ENCODE assay signal across 25 mouse cellular contexts in genomic region chr1:43193423-43193822, GRCm38 (mm10). TPM values are rescaled to one million over a fixed set of nuclear protein-coding genes. Genes with fewer than 3 reads are reported as not detected.
DNase-seq lines count a peak whose midpoint lies in the region; ATAC-seq lines count a peak whose summit lies in the region.
"Had no signal": no experiment of that assay in that cellular context is flagged by ENCODE, and none has a peak within 500 bp of the region (broad histone marks: within the 10 kb centered on the region; RNA-seq: fewer than 3 reads in every experiment).

No protein-coding gene starts in this region.

- no peaks in the 10 kb centered on the region for H3K9me3 ChIP-seq in heart, embryonic 12.5 days (replicated peaks)
- no peaks in the 10 kb centered on the region for H3K9me3 ChIP-seq in heart, embryonic 15.5 days (replicated peaks)
- no peaks in the 10 kb centered on the region for H3K9me3 ChIP-seq in intestine, embryonic 14.5 days (ENCODE audit: control insufficient read depth, low read length)
- no peaks in the 10 kb centered on the region for H3K9me3 ChIP-seq in intestine, embryonic 15.5 days
- H3K9me3 ChIP-seq: embryonic facial prominence, embryonic 12.5 days; embryonic facial prominence, embryonic 15.5 days; hindbrain, embryonic 10.5 days; hindbrain, embryonic 13.5 days had no signal

- intact Hi-C loops in heart, postnatal 36 days (cut with DNase I): no loop called here

- peaks cover 22% of the 10 kb centered on the region for H3K4me1 ChIP-seq in heart, embryonic 12.5 days (replicated peaks)
- peaks cover 19% of the 10 kb centered on the region for H3K4me1 ChIP-seq in heart, embryonic 15.5 days (replicated peaks)
- peaks cover 7% of the 10 kb centered on the region for H3K4me1 ChIP-seq in intestine, embryonic 14.5 days (replicated peaks; ENCODE audit: control insufficient read depth, insufficient read depth, low read length)
- peaks cover 9% of the 10 kb centered on the region; the same call in 1 of the 2 replicates for H3K4me1 ChIP-seq in intestine, embryonic 15.5 days (replicated peaks)
- H3K4me1 ChIP-seq: embryonic facial prominence, embryonic 12.5 days; embryonic facial prominence, embryonic 15.5 days; hindbrain, embryonic 13.5 days had no signal

- no peak for DNase-seq in heart, adult 9 months (ENCODE audit: low spot score in 2 of 2)
- no peak for DNase-seq in heart, postnatal 36 days
- DNase-seq in intestine, embryonic 14.5 days (ENCODE audit: low spot score): peak; percentile 24
- DNase-seq: adrenal gland, adult 2 months; adrenal gland, postnatal 14 days; cerebellum, adult 11 months; cerebellum, adult 2 months; cerebellum, adult 9-11 months; cerebellum, postnatal 25 days; forebrain, postnatal 0 days; gastrocnemius, adult 2 months; gastrocnemius, postnatal 14 days; kidney, adult 2 months had no signal

- no peaks in the 10 kb centered on the region for H3K27me3 ChIP-seq in heart, embryonic 12.5 days (replicated peaks)
- no peaks in the 10 kb centered on the region for H3K27me3 ChIP-seq in heart, embryonic 15.5 days
- H3K27me3 ChIP-seq in intestine, embryonic 14.5 days (replicated peaks; ENCODE audit: control insufficient read depth, insufficient read depth, low read length): no peaks in the 10 kb centered on the region
- H3K27me3 ChIP-seq in intestine, embryonic 15.5 days (replicated peaks): no peaks in the 10 kb centered on the region
- H3K27me3 ChIP-seq: embryonic facial prominence, embryonic 12.5 days; embryonic facial prominence, embryonic 15.5 days; hindbrain, embryonic 13.5 days had no signal

- no peak overlapping the region for H3K27ac ChIP-seq in heart, embryonic 12.5 days (ENCODE audit: poor library complexity, severe bottlenecking)
- peak overlapping the region; percentile 93 for H3K27ac ChIP-seq in heart, embryonic 15.5 days
- H3K27ac ChIP-seq in intestine, embryonic 14.5 days (ENCODE audit: low read depth): no peak overlapping the region
- no peak overlapping the region for H3K27ac ChIP-seq in intestine, embryonic 15.5 days
- H3K27ac ChIP-seq: embryonic facial prominence, embryonic 12.5 days; embryonic facial prominence, embryonic 15.5 days; gastrocnemius, adult 2 months; hindbrain, embryonic 10.5 days; hindbrain, embryonic 13.5 days had no signal

- no peak for ATAC-seq in heart, embryonic 12.5 days (ENCODE audit: insufficient number of reproducible peaks, low FRiP score)
- no peak for ATAC-seq in heart, embryonic 15.5 days (replicated peaks; ENCODE audit: insufficient number of reproducible peaks, insufficient read depth, low FRiP score, low read depth)
- ATAC-seq in intestine, embryonic 14.5 days (replicated peaks; ENCODE audit: low FRiP score, low TSS enrichment, low read depth): no peak
- no peak for ATAC-seq in intestine, embryonic 15.5 days
- ATAC-seq: CD4-positive, CD25-positive, alpha-beta regulatory T cell, adult 4 months; forebrain, embryonic 14.5 days; forebrain, postnatal 0 days; hindbrain, embryonic 16.5 days; intestine, postnatal 0 days had no signal

- H3K4me3 ChIP-seq in heart, embryonic 12.5 days: peak overlapping the region; percentile 30
- peak overlapping the region; percentile 48 for H3K4me3 ChIP-seq in heart, embryonic 15.5 days
- no peak overlapping the region for H3K4me3 ChIP-seq in intestine, embryonic 14.5 days (ENCODE audit: low read depth, low read length)
- H3K4me3 ChIP-seq in intestine, embryonic 15.5 days (replicated peaks): no peak overlapping the region
- H3K4me3 ChIP-seq: embryonic facial prominence, embryonic 12.5 days; embryonic facial prominence, embryonic 15.5 days; gastrocnemius, adult 2 months; hindbrain, embryonic 10.5 days; hindbrain, embryonic 13.5 days had no signal

- H3K36me3 ChIP-seq in heart, embryonic 12.5 days: no peaks in the 10 kb centered on the region
- no peaks in the 10 kb centered on the region for H3K36me3 ChIP-seq in heart, embryonic 15.5 days
- no peaks in the 10 kb centered on the region for H3K36me3 ChIP-seq in intestine, embryonic 14.5 days (ENCODE audit: control insufficient read depth, insufficient read depth, low read length)
- no peaks in the 10 kb centered on the region for H3K36me3 ChIP-seq in intestine, embryonic 15.5 days
- H3K36me3 ChIP-seq: embryonic facial prominence, embryonic 12.5 days; embryonic facial prominence, embryonic 15.5 days; hindbrain, embryonic 10.5 days; hindbrain, embryonic 13.5 days had no signal

- no peak overlapping the region for H3K9ac ChIP-seq in heart, embryonic 12.5 days
- peak overlapping the region; percentile 47 for H3K9ac ChIP-seq in heart, embryonic 15.5 days
- no peak overlapping the region for H3K9ac ChIP-seq in intestine, embryonic 14.5 days (ENCODE audit: low read length)
- H3K9ac ChIP-seq in intestine, embryonic 15.5 days: no peak overlapping the region
- H3K9ac ChIP-seq: embryonic facial prominence, embryonic 12.5 days; embryonic facial prominence, embryonic 15.5 days; forebrain, postnatal 0 days; hindbrain, embryonic 13.5 days had no signal

- whole genome bisulfite sequencing in heart, embryonic 12.5 days: 82% methylated on average over 6 of the region's 6 CpGs
- WGBS in heart, embryonic 15.5 days: 65% methylated on average over 6 of the region's 6 CpGs
- WGBS in intestine, embryonic 14.5 days: 96% methylated on average over 6 of the region's 6 CpGs
- 95% methylated on average over 6 of the region's 6 CpGs for whole genome bisulfite sequencing in intestine, embryonic 15.5 days

- H3K4me2 ChIP-seq in heart, embryonic 12.5 days: peak overlapping the region; percentile 40; the same call in 1 of the 2 replicates
- peak overlapping the region; percentile 57 for H3K4me2 ChIP-seq in heart, embryonic 15.5 days
- H3K4me2 ChIP-seq in intestine, embryonic 14.5 days (ENCODE audit: low read length): no peak overlapping the region
- no peak overlapping the region for H3K4me2 ChIP-seq in intestine, embryonic 15.5 days (replicated peaks)
- H3K4me2 ChIP-seq: embryonic facial prominence, embryonic 12.5 days; embryonic facial prominence, embryonic 15.5 days; hindbrain, embryonic 13.5 days had no signal

RNA-seq across cellular contexts. Expression of gene Fhl2, which starts 3.4 kb away (rescaled TPM):
- polyA plus RNA-seq in heart, embryonic 12.5 days (2016; fragmentation: Nextera tagmentation; extraction: Ambion mirVana): 203 and 205 TPM in 2 replicates
- 298 and 363 TPM in 2 replicates for polyA plus RNA-seq in heart, embryonic 15.5 days (2015; fragmentation: Nextera tagmentation; extraction: Ambion mirVana)
- total RNA-seq in heart, postnatal 36 days (2021): 1,000 to 10,000 TPM; 1,415 to 1,925 TPM
- 60.5 and 70.1 TPM in 2 replicates for polyA plus RNA-seq in intestine, embryonic 14.5 days (2014; fragmentation: Nextera tagmentation; extraction: Ambion mirVana)
- polyA plus RNA-seq in intestine, embryonic 15.5 days (2015; fragmentation: Nextera tagmentation; extraction: Ambion mirVana): 54.5 and 58.0 TPM in 2 replicates
- total RNA-seq: MEL had no signal

Comparison
In these comparisons a context has a peak if more than half of its experiments do, and no peak if none do; other contexts are left out.
1. H3K4me2 ChIP-seq: peak in heart, embryonic 12.5 days (single experiment) and heart, embryonic 15.5 days (single experiment); none in intestine, embryonic 14.5 days (single experiment) and intestine, embryonic 15.5 days (single experiment).
2. H3K4me3 ChIP-seq: peak in heart, embryonic 12.5 days (single experiment) and heart, embryonic 15.5 days (single experiment); none in intestine, embryonic 14.5 days (single experiment) and intestine, embryonic 15.5 days (single experiment).